Mouse (Mus musculus): Measurements from ENCODE around the gene Barx2. TPM values are rescaled to one million over a fixed set of nuclear protein-coding genes. Genes with fewer than 3 reads are reported as not detected.
"Not testable (repeated sequence)": the region's sequence is repeated elsewhere in the genome, so short reads cannot be mapped to it uniquely, and the experiment has no call there.

The Barx2 gene
- polyA plus RNA-seq (2011; ENCODE audit: insufficient read length, low read depth, missing spikeins), result 0.70 TPM in 1 of 2 replicates, not detected in the other

DNA sequence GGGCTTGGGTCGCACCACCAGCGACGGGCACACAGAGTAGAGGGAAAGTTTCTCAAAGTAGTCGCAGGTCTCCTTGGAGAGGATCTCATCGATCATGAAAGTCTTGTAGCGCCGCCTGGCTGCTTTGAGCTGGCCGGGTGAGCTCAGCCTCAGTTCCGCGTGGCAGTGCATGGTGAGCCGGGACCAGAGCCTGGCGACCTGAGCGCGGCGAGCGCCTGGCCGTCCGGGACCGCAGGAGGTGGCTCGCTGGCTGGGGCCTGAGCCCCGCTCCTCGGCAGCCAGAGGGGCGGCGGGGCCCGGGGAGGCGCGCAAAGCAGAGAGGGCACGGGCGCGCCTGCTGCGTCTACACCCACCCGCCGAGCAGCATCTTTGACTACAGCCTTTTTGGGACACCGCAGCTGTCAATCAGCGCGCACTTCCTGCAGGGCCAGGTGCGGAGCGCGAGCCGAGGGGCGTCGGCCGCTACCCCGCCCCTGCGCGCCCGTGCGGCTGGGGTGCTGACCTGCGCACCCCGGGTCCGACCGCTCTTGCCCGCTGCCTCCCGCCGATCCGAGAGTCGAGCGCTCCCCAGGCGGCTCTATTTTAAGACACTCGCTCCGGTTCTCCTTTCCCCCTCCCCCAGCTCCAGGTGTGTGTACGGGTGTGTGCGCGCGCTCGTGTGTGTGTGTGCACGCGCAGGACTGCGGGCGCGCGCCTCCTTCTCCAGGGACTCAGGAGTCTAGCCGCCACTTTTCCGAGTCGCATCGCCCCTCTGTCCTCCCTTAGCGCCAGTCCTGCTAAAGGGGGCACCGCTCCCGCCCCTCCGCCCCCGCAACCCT is at the start of gene Barx2:
Gene Barx2, minus strand, starts transcription at position 542 of the 818 bp plus-strand sequence.
- Histone ChIP-seq H3K27ac (ENCODE audit: insufficient read depth, low read length) (no peak within 1 kb of the TSS), H3K4me1 (ENCODE audit: control insufficient read depth, insufficient read depth, low read length) (no peaks in the 10 kb centered on the region; the same call in 1 of the 2 replicates), H3K4me3 (ENCODE audit: insufficient read depth, low read length) (peak within 1 kb of the TSS; percentile 18)
- TF ChIP-seq POLR2A (IDR thresholded peaks at IDR 0.05; ENCODE audit: low read depth, low read length) (no peak), CTCF (IDR thresholded peaks at IDR 0.05; ENCODE audit: borderline replicate concordance, insufficient read depth, low read length) (peak; percentile 62)

- no peak overlapping the region for H3K4me3 ChIP-seq (ENCODE audit: insufficient read depth, low read length)
- H3K27ac ChIP-seq (ENCODE audit: insufficient read depth, low read length), result no peak overlapping the region
- TF ChIP-seq POLR2A (IDR thresholded peaks at IDR 0.05; ENCODE audit: low read depth, low read length) (no peak), CTCF (IDR thresholded peaks at IDR 0.05; ENCODE audit: borderline replicate concordance, insufficient read depth, low read length) (no peak)
- H3K4me1 ChIP-seq (ENCODE audit: control insufficient read depth, insufficient read depth, low read length), result no peaks in the 10 kb centered on the region
Measured at GRCm38 (mm10) chr9:31962265-31962664, 49.0 kb upstream of the Barx2 start.

GRCm38 (mm10) chr9:31960488-31960887 is 47.2 kb upstream of the Barx2 start:
- H3K27ac ChIP-seq (ENCODE audit: insufficient read depth, low read length), result no peak overlapping the region
- no peak overlapping the region for H3K4me3 ChIP-seq (ENCODE audit: insufficient read depth, low read length)
- no peaks in the 10 kb centered on the region for H3K4me1 ChIP-seq (ENCODE audit: control insufficient read depth, insufficient read depth, low read length)
- TF ChIP-seq POLR2A (IDR thresholded peaks at IDR 0.05; ENCODE audit: low read depth, low read length) (no peak), CTCF (IDR thresholded peaks at IDR 0.05; ENCODE audit: borderline replicate concordance, insufficient read depth, low read length) (no peak)

- no peak for TF ChIP-seq POLR2A (IDR thresholded peaks at IDR 0.05; ENCODE audit: low read depth, low read length)
- TF ChIP-seq CTCF (IDR thresholded peaks at IDR 0.05; ENCODE audit: borderline replicate concordance, insufficient read depth, low read length), result no peak
- Histone ChIP-seq H3K4me3 (ENCODE audit: insufficient read depth, low read length) (no peak overlapping the region), H3K27ac (ENCODE audit: insufficient read depth, low read length) (no peak overlapping the region), H3K4me1 (ENCODE audit: control insufficient read depth, insufficient read depth, low read length) (no peaks in the 10 kb centered on the region)
Measured at GRCm38 (mm10) chr9:31958120-31958519, 44.9 kb upstream of the Barx2 start.

DNA sequence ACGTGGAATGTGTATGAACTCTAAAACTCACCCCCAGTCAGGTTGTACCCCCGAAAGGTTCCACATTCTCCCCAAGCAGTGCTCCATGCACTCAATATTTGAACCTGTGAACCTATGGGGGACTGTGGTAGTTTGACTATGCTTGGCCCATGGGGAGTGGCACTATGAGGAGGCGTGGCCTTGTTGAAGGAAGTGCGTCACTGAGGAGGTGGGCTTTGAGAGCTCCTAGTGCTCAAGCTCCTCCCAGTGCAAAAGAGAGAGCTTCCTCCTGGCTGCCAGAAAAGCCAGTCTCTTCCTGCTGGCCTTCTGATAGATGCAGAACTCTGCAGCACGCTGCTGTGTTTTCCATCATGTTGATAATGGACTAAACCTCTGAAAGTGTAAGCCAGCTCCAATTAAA is 37.2 kb upstream of the Barx2 start:
- TF ChIP-seq POLR2A (IDR thresholded peaks at IDR 0.05; ENCODE audit: low read depth, low read length), result no peak
- TF ChIP-seq CTCF (IDR thresholded peaks at IDR 0.05; ENCODE audit: borderline replicate concordance, insufficient read depth, low read length), result no peak
- Histone ChIP-seq H3K27ac (ENCODE audit: insufficient read depth, low read length) (no peak overlapping the region), H3K4me3 (ENCODE audit: insufficient read depth, low read length) (no peak overlapping the region)

DNA sequence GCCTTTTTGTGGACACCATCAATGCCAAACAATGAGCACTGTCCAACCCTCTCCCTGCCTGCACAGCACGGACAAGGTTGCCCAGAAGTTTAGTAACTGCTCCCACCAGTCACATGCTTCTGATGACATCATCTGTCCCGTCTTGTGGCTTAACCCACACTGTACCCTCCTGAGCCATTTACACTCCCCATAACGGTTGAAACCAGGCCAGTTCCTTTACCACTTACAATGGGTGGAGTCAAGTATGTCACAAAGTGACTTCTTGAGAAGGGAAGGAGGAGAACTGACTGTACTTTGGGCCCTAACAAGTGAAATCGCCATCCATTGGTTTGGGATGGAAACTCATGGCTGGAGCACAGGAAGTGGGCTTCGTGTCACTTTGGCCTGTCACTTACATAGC is 35.8 kb upstream of the Barx2 start:
- Histone ChIP-seq H3K27ac (ENCODE audit: insufficient read depth, low read length) (no peak overlapping the region), H3K4me1 (ENCODE audit: control insufficient read depth, insufficient read depth, low read length) (no peaks in the 10 kb centered on the region), H3K4me3 (ENCODE audit: insufficient read depth, low read length) (no peak overlapping the region)
- no peak for TF ChIP-seq POLR2A (IDR thresholded peaks at IDR 0.05; ENCODE audit: low read depth, low read length)
- no peak for TF ChIP-seq CTCF (IDR thresholded peaks at IDR 0.05; ENCODE audit: borderline replicate concordance, insufficient read depth, low read length)

More for the DNA sequence above, 37.2 kb upstream of the Barx2 start:
- H3K4me1 ChIP-seq (ENCODE audit: control insufficient read depth, insufficient read depth, low read length), result no peaks in the 10 kb centered on the region

DNA sequence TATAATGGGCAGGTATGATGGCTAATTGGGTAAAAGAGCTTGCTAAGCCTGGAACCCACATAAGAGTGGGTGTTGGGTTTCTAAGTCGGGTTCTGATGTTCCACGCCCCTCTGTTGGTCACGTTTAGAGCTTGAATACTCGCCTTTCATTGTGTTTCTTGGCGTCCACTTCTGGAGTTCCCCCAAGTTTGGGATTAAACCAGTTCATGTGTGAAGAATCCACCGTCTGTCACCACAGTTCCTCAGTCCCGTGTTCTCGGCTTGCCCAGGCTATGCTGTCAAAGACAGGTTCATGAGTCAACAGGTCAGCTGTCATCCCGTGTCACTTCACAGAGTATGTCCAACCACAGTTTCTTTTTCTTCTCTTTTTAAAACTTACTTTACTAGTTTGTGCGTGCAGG is 33.8 kb upstream of the Barx2 start:
- no peak overlapping the region for H3K27ac ChIP-seq (ENCODE audit: insufficient read depth, low read length)
- no peak for TF ChIP-seq CTCF (IDR thresholded peaks at IDR 0.05; ENCODE audit: borderline replicate concordance, insufficient read depth, low read length)
- TF ChIP-seq POLR2A (IDR thresholded peaks at IDR 0.05; ENCODE audit: low read depth, low read length), result no peak
- no peaks in the 10 kb centered on the region for H3K4me1 ChIP-seq (ENCODE audit: control insufficient read depth, insufficient read depth, low read length)
- no peak overlapping the region for H3K4me3 ChIP-seq (ENCODE audit: insufficient read depth, low read length)

GRCm38 (mm10) chr9:31942334-31942733 is 29.1 kb upstream of the Barx2 start:
- Histone ChIP-seq H3K27ac (ENCODE audit: insufficient read depth, low read length) (no peak overlapping the region), H3K4me1 (ENCODE audit: control insufficient read depth, insufficient read depth, low read length) (no peaks in the 10 kb centered on the region), H3K4me3 (ENCODE audit: insufficient read depth, low read length) (no peak overlapping the region)
- no peak for TF ChIP-seq POLR2A (IDR thresholded peaks at IDR 0.05; ENCODE audit: low read depth, low read length)

DNA sequence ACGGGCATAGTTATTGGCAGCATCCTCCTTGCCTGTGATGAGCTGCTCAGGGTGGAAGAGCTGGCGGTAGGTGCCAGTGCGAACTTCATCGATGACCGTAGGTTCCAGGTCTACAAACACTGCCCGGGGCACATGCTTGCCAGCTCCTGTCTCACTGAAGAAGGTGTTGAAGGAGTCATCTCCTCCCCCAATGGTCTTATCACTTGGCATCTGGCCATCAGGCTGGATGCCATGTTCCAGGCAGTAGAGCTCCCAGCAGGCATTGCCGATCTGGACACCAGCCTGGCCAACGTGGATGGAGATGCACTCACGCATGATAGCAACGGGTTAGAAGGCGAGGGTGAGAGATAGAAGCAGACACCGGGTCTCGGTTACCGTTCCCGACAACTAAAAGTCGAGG is 23.2 kb upstream of the Barx2 start:
- not testable (repeated sequence) for H3K27ac ChIP-seq (ENCODE audit: insufficient read depth, low read length); H3K4me3 ChIP-seq (ENCODE audit: insufficient read depth, low read length); H3K4me1 ChIP-seq (ENCODE audit: control insufficient read depth, insufficient read depth, low read length)

DNA sequence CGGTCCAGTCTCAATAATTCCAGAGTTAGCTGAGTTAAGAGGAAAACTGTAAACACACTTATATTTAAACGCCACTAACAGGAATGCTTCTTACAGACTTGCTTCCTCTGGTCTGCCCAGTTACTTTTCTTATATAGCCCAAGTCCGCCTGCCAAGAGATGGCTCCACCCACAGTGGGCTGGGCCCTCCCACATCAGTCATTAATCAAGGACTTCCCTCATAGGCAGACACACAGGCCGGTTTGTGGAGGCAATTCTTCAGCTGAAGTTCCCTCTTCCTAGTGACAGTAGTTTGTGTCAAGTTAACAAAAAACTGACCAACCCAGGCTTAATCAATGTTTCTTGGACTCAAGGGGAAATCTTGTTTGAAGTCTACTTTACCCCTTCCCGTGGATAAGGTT is 18.4 kb upstream of the Barx2 start:
- TF ChIP-seq CTCF (IDR thresholded peaks at IDR 0.05; ENCODE audit: borderline replicate concordance, insufficient read depth, low read length) (no peak), POLR2A (IDR thresholded peaks at IDR 0.05; ENCODE audit: low read depth, low read length) (no peak)
- H3K4me3 ChIP-seq (ENCODE audit: insufficient read depth, low read length), result no peak overlapping the region
- no peaks in the 10 kb centered on the region for H3K4me1 ChIP-seq (ENCODE audit: control insufficient read depth, insufficient read depth, low read length)
- no peak overlapping the region for H3K27ac ChIP-seq (ENCODE audit: insufficient read depth, low read length)

Data from embryonic fibroblast, embryonic 13.5 days (primary cell).